Mouse (Mus musculus) frontal cortex, adult 2 months (tissue): ENCODE measurements around the gene Mindy3. TPM values are rescaled to one million over a fixed set of nuclear protein-coding genes. Genes with fewer than 3 reads are reported as not detected.

Experiments used
- DNase-seq, 2 experiments: peaks; one replicate each; pipeline ENCODE4 v3.0.0; 2022; ENCODE audit warnings: low spot score in 1 of 2; ENCODE audit errors: extremely low spot score in 1 of 2
- polyA plus RNA-seq: library from polyadenylated mRNA; depleted of rRNA; stranded (reverse); fragments of >200 nt; gene quantifications from 2 replicates; pipeline ENCODE4 v1.2.3, GENCODE M21; 2012

The Mindy3 gene
- polyA plus RNA-seq, 1 experiment, result 50.9 TPM

- no peak for DNase-seq
Observed at GRCm38 (mm10) chr2:12372883-12373282, 46.4 kb downstream of the Mindy3 start.

GRCm38 (mm10) chr2:12371401-12371800, 47.9 kb downstream of the Mindy3 start:
- DNase-seq, result no peak

GRCm38 (mm10) chr2:12368451-12368850, 50.8 kb downstream of the Mindy3 start:
- DNase-seq, result no peak

GRCm38 (mm10) chr2:12368016-12368415, 51.3 kb downstream of the Mindy3 start:
- no peak for DNase-seq

GRCm38 (mm10) chr2:12361310-12361709, 58.0 kb downstream of the Mindy3 start:
- no peak for DNase-seq

- no peak for DNase-seq
Observed at GRCm38 (mm10) chr2:12354837-12355236, 64.4 kb downstream of the Mindy3 start.

GRCm38 (mm10) chr2:12348914-12349313, 70.4 kb downstream of the Mindy3 start:
- no peak for DNase-seq

GRCm38 (mm10) chr2:12331962-12332361, 87.3 kb downstream of the Mindy3 start:
- no peak for DNase-seq

GRCm38 (mm10) chr2:12329620-12330019, 89.7 kb downstream of the Mindy3 start:
- DNase-seq, result no peak

- no peak for DNase-seq
Observed at GRCm38 (mm10) chr2:12329068-12329407, 90.2 kb downstream of the Mindy3 start.

- no peak for DNase-seq
Observed at GRCm38 (mm10) chr2:12328355-12329067, 90.8 kb downstream of the Mindy3 start.

GRCm38 (mm10) chr2:12327691-12328354, 91.4 kb downstream of the Mindy3 start:
- DNase-seq, result no peak

- no peak for DNase-seq
Observed at GRCm38 (mm10) chr2:12327216-12327615, 92.1 kb downstream of the Mindy3 start.

GRCm38 (mm10) chr2:12325868-12326267, 93.4 kb downstream of the Mindy3 start:
- no peak for DNase-seq

- no peak for DNase-seq
Observed at GRCm38 (mm10) chr2:12325417-12325816, 93.9 kb downstream of the Mindy3 start.

GRCm38 (mm10) chr2:12320914-12321313, 98.4 kb downstream of the Mindy3 start:
- DNase-seq, result no peak

GRCm38 (mm10) chr2:12318715-12319114, 100.6 kb downstream of the Mindy3 start:
- DNase-seq, result no peak

GRCm38 (mm10) chr2:12318036-12318435, 101.2 kb downstream of the Mindy3 start:
- DNase-seq, result no peak

- DNase-seq, result no peak
Observed at GRCm38 (mm10) chr2:12317343-12317742, 101.9 kb downstream of the Mindy3 start.

- DNase-seq, result no peak
Observed at GRCm38 (mm10) chr2:12316361-12316760, 102.9 kb downstream of the Mindy3 start.

GRCm38 (mm10) chr2:12314028-12314427, 105.2 kb downstream of the Mindy3 start:
- no peak for DNase-seq

GRCm38 (mm10) chr2:12308466-12308865, 110.8 kb downstream of the Mindy3 start:
- DNase-seq, result no peak
